Mouse (Mus musculus): ENCODE data around the gene Ap2b1. TPM values are rescaled to one million over a fixed set of nuclear protein-coding genes. Genes with fewer than 3 reads are reported as not detected.
A peak's percentile ranks its signal among the peaks of the same experiment; 100 is the strongest.

The Ap2b1 gene
- total and polyA plus RNA-seq, 2 experiments, result 16.3 to 25.4 TPM

DNA sequence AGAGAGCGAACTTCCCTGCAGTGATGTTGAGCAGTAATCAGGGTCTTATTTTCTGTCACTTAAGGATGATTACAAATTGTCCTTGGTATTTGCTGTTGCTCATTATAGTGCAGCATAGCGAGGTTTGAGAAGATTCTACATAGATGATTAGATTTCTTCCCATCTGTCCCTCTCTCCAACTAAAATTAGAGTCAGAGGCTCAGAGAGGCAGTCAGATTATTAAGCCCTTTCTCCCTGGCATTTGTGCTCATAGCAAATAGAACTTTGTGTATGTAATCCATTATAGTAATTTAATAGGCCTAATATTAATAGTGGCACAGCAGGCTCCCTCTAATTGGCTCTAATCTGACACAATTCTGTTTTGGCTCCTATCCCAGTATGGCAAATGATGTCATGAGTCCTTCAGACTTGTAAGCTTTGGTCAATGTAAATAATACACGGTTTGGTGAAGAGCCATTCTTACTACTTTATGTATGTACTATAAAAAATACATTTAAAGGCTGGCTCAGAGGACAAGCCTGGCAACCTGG lies 43.0 kb downstream of the Ap2b1 start:
- H3K27ac ChIP-seq (replicated peaks; ENCODE audit: insufficient read depth, low read depth, low read length), result no peak overlapping the region
- WGBS, result 67% methylated on average over 3 of the region's 3 CpGs
- no peaks in the 10 kb centered on the region for H3K4me1 ChIP-seq (ENCODE audit: control insufficient read depth, insufficient read depth, low read length)
- no peak for DNase-seq (ENCODE audit: extremely low read depth, low read depth, low spot score)
- no peaks in the 10 kb centered on the region for H3K27me3 ChIP-seq (ENCODE audit: control insufficient read depth, insufficient read depth, low read length)
- no peak overlapping the region for H3K4me3 ChIP-seq (ENCODE audit: insufficient read depth, low read depth, low read length)
- no peaks in the 10 kb centered on the region for H3K79me2 ChIP-seq (ENCODE audit: control insufficient read depth, insufficient read depth, low read length)
- peaks cover 67% of the 10 kb centered on the region for H3K36me3 ChIP-seq (ENCODE audit: control insufficient read depth, insufficient read depth, low read length)
- H3K9ac ChIP-seq (ENCODE audit: low read depth, low read length), result no peak overlapping the region
- no peak for TF ChIP-seq POLR2A (IDR thresholded peaks at IDR 0.05; ENCODE audit: extremely low read depth, insufficient read depth, low read length)
- no peak for TF ChIP-seq CTCF (IDR thresholded peaks at IDR 0.05; ENCODE audit: low read depth, low read length)

DNA sequence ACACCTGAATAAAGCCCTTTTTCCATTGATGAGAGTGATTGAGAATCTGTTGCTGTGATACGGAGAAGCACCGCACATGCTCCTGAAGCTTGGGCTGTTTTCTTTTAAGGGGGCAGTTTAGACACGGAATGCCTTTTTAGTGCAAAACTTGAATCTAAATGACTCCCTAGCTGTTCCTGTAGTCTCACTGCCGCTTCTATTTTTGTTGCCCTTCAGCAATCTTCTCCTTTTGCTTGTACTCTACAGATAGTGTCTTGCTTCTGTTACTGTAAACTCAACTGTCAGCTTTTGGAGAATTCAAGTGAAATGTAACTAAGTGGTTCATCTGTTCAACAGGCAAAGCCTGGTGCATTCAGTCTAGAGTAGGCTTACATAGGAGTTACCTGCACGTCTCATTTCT lies 56.6 kb downstream of the Ap2b1 start:
- H3K9ac ChIP-seq (ENCODE audit: low read depth, low read length), result no peak overlapping the region
- 93% methylated on average over 5 of the region's 5 CpGs for WGBS
- H3K4me3 ChIP-seq (ENCODE audit: insufficient read depth, low read depth, low read length), result no peak overlapping the region
- TF ChIP-seq POLR2A (IDR thresholded peaks at IDR 0.05; ENCODE audit: extremely low read depth, insufficient read depth, low read length), result no peak
- no peak overlapping the region for H3K27ac ChIP-seq (replicated peaks; ENCODE audit: insufficient read depth, low read depth, low read length)
- H3K27me3 ChIP-seq (ENCODE audit: control insufficient read depth, insufficient read depth, low read length), result no peaks in the 10 kb centered on the region
- H3K4me1 ChIP-seq (ENCODE audit: control insufficient read depth, insufficient read depth, low read length), result no peaks in the 10 kb centered on the region
- no peak for DNase-seq (ENCODE audit: extremely low read depth, low read depth, low spot score)
- peaks cover 44% of the 10 kb centered on the region for H3K36me3 ChIP-seq (ENCODE audit: control insufficient read depth, insufficient read depth, low read length)
- no peaks in the 10 kb centered on the region for H3K79me2 ChIP-seq (ENCODE audit: control insufficient read depth, insufficient read depth, low read length)

DNA sequence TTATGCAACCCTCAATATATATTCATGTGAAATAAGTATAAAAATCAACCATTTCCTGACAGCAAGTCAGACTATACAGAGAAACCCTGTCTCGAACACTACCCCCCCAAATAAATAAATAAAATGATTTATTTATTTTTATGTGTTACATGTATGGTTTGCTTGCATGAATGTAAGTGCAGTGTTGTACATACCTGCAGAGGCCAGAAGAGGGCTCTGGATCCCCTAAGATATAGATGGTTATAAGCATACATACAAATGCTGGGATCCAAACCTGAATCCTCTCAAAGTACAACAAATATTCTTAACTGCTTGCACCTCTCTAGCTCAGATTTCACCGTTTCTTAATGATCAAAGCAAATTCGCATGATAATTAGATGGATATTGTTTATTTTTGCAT lies 58.6 kb downstream of the Ap2b1 start:
- H3K4me1 ChIP-seq (ENCODE audit: control insufficient read depth, insufficient read depth, low read length), result no peaks in the 10 kb centered on the region
- H3K79me2 ChIP-seq (ENCODE audit: control insufficient read depth, insufficient read depth, low read length), result no peaks in the 10 kb centered on the region
- H3K4me3 ChIP-seq (ENCODE audit: insufficient read depth, low read depth, low read length), result no peak overlapping the region
- H3K27ac ChIP-seq (replicated peaks; ENCODE audit: insufficient read depth, low read depth, low read length), result no peak overlapping the region
- TF ChIP-seq POLR2A (IDR thresholded peaks at IDR 0.05; ENCODE audit: extremely low read depth, insufficient read depth, low read length) (no peak), CTCF (IDR thresholded peaks at IDR 0.05; ENCODE audit: low read depth, low read length) (no peak)
- DNase-seq (ENCODE audit: extremely low read depth, low read depth, low spot score), result peak; percentile 23
- H3K9ac ChIP-seq (ENCODE audit: low read depth, low read length), result no peak overlapping the region
- peaks cover 27% of the 10 kb centered on the region for H3K36me3 ChIP-seq (ENCODE audit: control insufficient read depth, insufficient read depth, low read length)
- no peaks in the 10 kb centered on the region for H3K27me3 ChIP-seq (ENCODE audit: control insufficient read depth, insufficient read depth, low read length)
- WGBS, result 86% methylated on average over 3 of the region's 3 CpGs

DNA sequence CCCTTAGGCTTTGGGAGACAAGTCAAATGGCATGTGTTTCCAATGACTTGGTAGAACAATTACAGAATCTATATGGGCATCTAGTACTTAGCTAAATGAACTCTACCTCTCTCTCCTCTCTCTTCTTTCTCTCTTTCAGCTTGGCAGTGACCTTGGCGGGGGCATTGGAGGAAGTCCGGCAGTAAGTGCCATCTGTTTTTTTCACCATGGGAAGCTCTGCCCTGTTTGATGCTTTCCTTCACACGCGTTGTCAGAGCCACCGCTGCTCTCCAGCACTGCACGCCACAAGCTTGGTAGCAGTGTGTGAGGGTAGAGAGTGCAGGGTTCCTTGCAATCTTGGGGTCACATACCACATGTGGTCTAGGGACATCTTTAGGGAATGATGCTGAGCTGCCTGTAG lies 65.8 kb downstream of the Ap2b1 start:
- H3K9ac ChIP-seq (ENCODE audit: low read depth, low read length), result no peak overlapping the region
- no peak overlapping the region for H3K27ac ChIP-seq (replicated peaks; ENCODE audit: insufficient read depth, low read depth, low read length)
- no peaks in the 10 kb centered on the region for H3K27me3 ChIP-seq (ENCODE audit: control insufficient read depth, insufficient read depth, low read length)
- H3K4me1 ChIP-seq (ENCODE audit: control insufficient read depth, insufficient read depth, low read length), result no peaks in the 10 kb centered on the region
- H3K36me3 ChIP-seq (ENCODE audit: control insufficient read depth, insufficient read depth, low read length), result peaks cover 34% of the 10 kb centered on the region
- H3K79me2 ChIP-seq (ENCODE audit: control insufficient read depth, insufficient read depth, low read length), result no peaks in the 10 kb centered on the region
- no peak overlapping the region for H3K4me3 ChIP-seq (ENCODE audit: insufficient read depth, low read depth, low read length)
- 98% methylated on average over 6 of the region's 6 CpGs for WGBS
- no peak for TF ChIP-seq CTCF (IDR thresholded peaks at IDR 0.05; ENCODE audit: low read depth, low read length)
- TF ChIP-seq POLR2A (IDR thresholded peaks at IDR 0.05; ENCODE audit: extremely low read depth, insufficient read depth, low read length), result no peak
- no peak for DNase-seq (ENCODE audit: extremely low read depth, low read depth, low spot score)

DNA sequence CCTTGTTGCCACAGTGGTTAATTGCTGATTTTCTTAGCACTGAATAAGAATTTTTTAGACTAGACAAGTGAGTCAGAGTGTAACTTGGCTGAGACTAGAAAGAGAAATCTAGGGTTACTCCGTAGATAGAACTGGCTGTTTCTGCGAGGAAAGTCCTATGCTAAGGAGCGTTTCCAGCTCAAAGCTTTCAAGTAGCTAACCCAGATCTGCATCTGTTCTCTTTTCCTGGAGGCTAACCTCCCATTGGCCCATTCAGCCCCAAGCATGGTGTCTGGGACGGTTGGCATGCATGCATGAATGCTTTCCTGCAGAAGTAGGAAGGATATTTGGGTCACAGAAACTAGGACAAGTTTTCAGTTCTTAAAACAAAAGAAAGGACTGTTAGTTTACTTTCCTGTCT lies 72.4 kb downstream of the Ap2b1 start:
- H3K36me3 ChIP-seq (ENCODE audit: control insufficient read depth, insufficient read depth, low read length), result peaks cover 58% of the 10 kb centered on the region
- no peak for DNase-seq (ENCODE audit: extremely low read depth, low read depth, low spot score)
- WGBS, result 94% methylated on average over 4 of the region's 4 CpGs

DNA sequence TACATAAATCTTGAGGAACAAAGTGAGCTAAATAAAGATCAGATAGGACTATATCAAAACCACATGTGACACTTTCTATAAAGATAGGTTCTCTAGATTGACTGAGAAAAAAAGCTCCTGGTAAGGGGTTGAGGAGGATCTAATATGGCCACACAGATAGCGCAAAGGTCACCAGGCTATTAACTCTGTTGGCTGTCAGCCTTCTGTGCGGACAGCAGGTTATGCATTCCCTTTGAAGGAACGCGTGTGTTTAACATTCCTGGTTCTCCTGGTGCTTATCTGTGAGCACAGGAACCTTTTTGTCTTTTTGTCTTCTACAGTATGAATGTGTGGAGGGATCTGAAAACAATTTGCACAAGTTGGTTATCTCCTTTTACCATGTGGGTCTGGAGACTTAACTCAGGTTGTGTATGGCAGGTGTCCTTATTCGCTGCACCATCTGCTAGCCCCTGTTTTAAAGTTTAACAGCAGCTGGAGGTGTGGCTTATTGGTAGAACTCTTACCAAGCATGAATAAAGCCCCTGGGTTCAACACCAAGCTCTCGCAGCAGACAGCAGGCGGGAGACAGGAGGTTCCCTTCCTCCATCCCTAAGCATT lies 81.0 kb downstream of the Ap2b1 start:
- 88% methylated on average over 7 of the region's 7 CpGs for WGBS
- TF ChIP-seq POLR2A (IDR thresholded peaks at IDR 0.05; ENCODE audit: extremely low read depth, insufficient read depth, low read length) (no peak), CTCF (IDR thresholded peaks at IDR 0.05; ENCODE audit: low read depth, low read length) (no peak)
- no peak overlapping the region for H3K27ac ChIP-seq (replicated peaks; ENCODE audit: insufficient read depth, low read depth, low read length)
- no peak overlapping the region for H3K9ac ChIP-seq (ENCODE audit: low read depth, low read length)
- DNase-seq (ENCODE audit: extremely low read depth, low read depth, low spot score), result no peak
- H3K36me3 ChIP-seq (ENCODE audit: control insufficient read depth, insufficient read depth, low read length), result peaks cover 23% of the 10 kb centered on the region; the same call in 1 of the 2 replicates
- no peak overlapping the region for H3K4me3 ChIP-seq (ENCODE audit: insufficient read depth, low read depth, low read length)
- H3K4me1 ChIP-seq (ENCODE audit: control insufficient read depth, insufficient read depth, low read length), result no peaks in the 10 kb centered on the region
- no peaks in the 10 kb centered on the region for H3K79me2 ChIP-seq (ENCODE audit: control insufficient read depth, insufficient read depth, low read length)
- no peaks in the 10 kb centered on the region for H3K27me3 ChIP-seq (ENCODE audit: control insufficient read depth, insufficient read depth, low read length)

More for the DNA sequence above, 72.4 kb downstream of the Ap2b1 start:
- no peak for TF ChIP-seq CTCF (IDR thresholded peaks at IDR 0.05; ENCODE audit: low read depth, low read length)
- no peak for TF ChIP-seq POLR2A (IDR thresholded peaks at IDR 0.05; ENCODE audit: extremely low read depth, insufficient read depth, low read length)
- H3K79me2 ChIP-seq (ENCODE audit: control insufficient read depth, insufficient read depth, low read length), result no peaks in the 10 kb centered on the region
- no peaks in the 10 kb centered on the region for H3K4me1 ChIP-seq (ENCODE audit: control insufficient read depth, insufficient read depth, low read length)
- H3K27ac ChIP-seq (replicated peaks; ENCODE audit: insufficient read depth, low read depth, low read length), result no peak overlapping the region
- H3K27me3 ChIP-seq (ENCODE audit: control insufficient read depth, insufficient read depth, low read length), result no peaks in the 10 kb centered on the region
- H3K9ac ChIP-seq (ENCODE audit: low read depth, low read length), result no peak overlapping the region
- no peak overlapping the region for H3K4me3 ChIP-seq (ENCODE audit: insufficient read depth, low read depth, low read length)

Data from liver, adult 2 months (tissue).